Mouse (Mus musculus) heart, adult 2 months (tissue): ENCODE measurements around the gene Nhlrc2.

Source experiments
- CTCF ChIP-seq: fragments of 200-600 bp; IDR thresholded peaks from 2 replicates; pipeline ENCODE4 v1.8.1; 2022; ENCODE audit warnings: antibody characterized with exemption, mild to moderate bottlenecking, moderate library complexity
- EP300 ChIP-seq: fragments of 200-500 bp; IDR thresholded peaks from 2 replicates; pipeline ENCODE4 v1.6.1; 2011; ENCODE audit warnings: low read depth, low read length, control low read depth; ENCODE audit not compliant: insufficient read depth
- POLR2A ChIP-seq: fragments of 200-500 bp; IDR thresholded peaks from 2 replicates; pipeline ENCODE4 v1.6.1; 2011; ENCODE audit warnings: mild to moderate bottlenecking, low read depth, low read length, control low read depth; ENCODE audit not compliant: insufficient read depth

GRCm38 (mm10) chr19:56573184-56573583, 25.1 kb downstream of the Nhlrc2 start:
- TF ChIP-seq POLR2A: no peak
- TF ChIP-seq CTCF: no peak
- TF ChIP-seq EP300: no peak
